Mouse (Mus musculus): ENCODE data around the gene Mief2. TPM values are rescaled to one million over a fixed set of nuclear protein-coding genes. Genes with fewer than 3 reads are reported as not detected.

Mief2 gene
- polyA plus RNA-seq, 1 experiment = 49.7 TPM

GRCm38 (mm10) chr11:60727392-60728140, 632 bp upstream of the Mief2 start:
- Histone ChIP-seq H3K4me3 (peak overlapping the region; percentile 74), H3K36me3 (ENCODE audit: control insufficient read depth, insufficient read depth) (peaks cover 7% of the 10 kb centered on the region), H3K27me3 (ENCODE audit: control insufficient read depth, insufficient read depth, insufficient read length) (no peaks in the 10 kb centered on the region), H3K79me2 (ENCODE audit: control insufficient read depth, insufficient read depth) (peaks cover 8% of the 10 kb centered on the region), H3K4me2 (ENCODE audit: low read depth) (peak overlapping the region; percentile 100), H3ac (ENCODE audit: control insufficient read depth, insufficient read length) (peak overlapping the region; percentile 61)
- TF ChIP-seq REST (IDR thresholded peaks at IDR 0.05; ENCODE audit: insufficient read depth, insufficient read length) (no peak), SRF (IDR thresholded peaks at IDR 0.05; ENCODE audit: control insufficient read depth, insufficient read length, low read depth) (no peak), E2F4 (IDR thresholded peaks at IDR 0.05; ENCODE audit: insufficient read depth) (no peak), MYOG (IDR thresholded peaks at IDR 0.05; ENCODE audit: control insufficient read depth in 1 of 3, insufficient read depth in 1 of 3, insufficient read length in 2 of 3, low read depth in 2 of 3) (no peak), MAX (IDR thresholded peaks at IDR 0.05; ENCODE audit: low read depth) (no peak), MYOD1 (IDR thresholded peaks at IDR 0.05; ENCODE audit: control insufficient read depth in 1 of 3, insufficient read length in 2 of 3, low read depth in 2 of 3) (no peak), TCF12 (IDR thresholded peaks at IDR 0.05; ENCODE audit: insufficient read depth, poor library complexity, severe bottlenecking) (no peak)

GRCm38 (mm10) chr11:60729217-60729641, 1.0 kb downstream of the Mief2 start:
- H3K79me2 ChIP-seq (ENCODE audit: control insufficient read depth, insufficient read depth) = peaks cover 8% of the 10 kb centered on the region
- H3K27me3 ChIP-seq (ENCODE audit: control insufficient read depth, insufficient read depth, insufficient read length) = no peaks in the 10 kb centered on the region
- H3ac ChIP-seq (ENCODE audit: control insufficient read depth, insufficient read length) = no peak overlapping the region
- peak overlapping the region; percentile 74 for H3K4me3 ChIP-seq
- H3K4me2 ChIP-seq (ENCODE audit: low read depth) = peak overlapping the region; percentile 100
- peaks cover 5% of the 10 kb centered on the region for H3K36me3 ChIP-seq (ENCODE audit: control insufficient read depth, insufficient read depth)
- no peak for TF ChIP-seq USF1 (IDR thresholded peaks at IDR 0.05; ENCODE audit: low read depth)
- peak in 2 of 3 experiments; percentile 74 to 82 for TF ChIP-seq MYOG (IDR thresholded peaks at IDR 0.05; ENCODE audit: control insufficient read depth in 1 of 3, insufficient read depth in 1 of 3, insufficient read length in 2 of 3, low read depth in 2 of 3)
- TF ChIP-seq MYOD1 (IDR thresholded peaks at IDR 0.05; ENCODE audit: control insufficient read depth in 1 of 3, insufficient read length in 2 of 3, low read depth in 2 of 3) = peak in 2 of 3 experiments; percentile 58 to 89

GRCm38 (mm10) chr11:60730169-60730568, 2.0 kb downstream of the Mief2 start:
- no peak overlapping the region for H3ac ChIP-seq (ENCODE audit: control insufficient read depth, insufficient read length)
- H3K27me3 ChIP-seq (ENCODE audit: control insufficient read depth, insufficient read depth, insufficient read length) = no peaks in the 10 kb centered on the region
- H3K4me2 ChIP-seq (ENCODE audit: low read depth) = peak overlapping the region; percentile 100
- peaks cover 5% of the 10 kb centered on the region for H3K36me3 ChIP-seq (ENCODE audit: control insufficient read depth, insufficient read depth)
- no peak overlapping the region for H3K4me3 ChIP-seq
- peaks cover 7% of the 10 kb centered on the region for H3K79me2 ChIP-seq (ENCODE audit: control insufficient read depth, insufficient read depth)
- TF ChIP-seq E2F4 (IDR thresholded peaks at IDR 0.05; ENCODE audit: insufficient read depth) (no peak), MAX (IDR thresholded peaks at IDR 0.05; ENCODE audit: low read depth) (no peak), USF1 (IDR thresholded peaks at IDR 0.05; ENCODE audit: low read depth) (no peak)

GRCm38 (mm10) chr11:60731251-60731650, 3.1 kb downstream of the Mief2 start:
- H3K4me3 ChIP-seq = no peak overlapping the region
- H3K27me3 ChIP-seq (ENCODE audit: control insufficient read depth, insufficient read depth, insufficient read length) = no peaks in the 10 kb centered on the region
- no peak overlapping the region for H3ac ChIP-seq (ENCODE audit: control insufficient read depth, insufficient read length)
- TF ChIP-seq REST (IDR thresholded peaks at IDR 0.05; ENCODE audit: insufficient read depth, insufficient read length) (no peak), SRF (IDR thresholded peaks at IDR 0.05; ENCODE audit: control insufficient read depth, insufficient read length, low read depth) (no peak), MAX (IDR thresholded peaks at IDR 0.05; ENCODE audit: low read depth) (no peak), E2F4 (IDR thresholded peaks at IDR 0.05; ENCODE audit: insufficient read depth) (no peak), TCF12 (IDR thresholded peaks at IDR 0.05; ENCODE audit: insufficient read depth, poor library complexity, severe bottlenecking) (no peak), MYOG (IDR thresholded peaks at IDR 0.05; ENCODE audit: control insufficient read depth in 1 of 3, insufficient read depth in 1 of 3, insufficient read length in 2 of 3, low read depth in 2 of 3) (no peak), MYOD1 (IDR thresholded peaks at IDR 0.05; ENCODE audit: control insufficient read depth in 1 of 3, insufficient read length in 2 of 3, low read depth in 2 of 3) (no peak), POLR2A (IDR thresholded peaks at IDR 0.05; ENCODE audit: insufficient read length, low read depth) (no peak), CEBPB (IDR thresholded peaks at IDR 0.05; ENCODE audit: insufficient read depth, poor library complexity, severe bottlenecking) (no peak), POLR2AphosphoS2 (IDR thresholded peaks at IDR 0.05; ENCODE audit: insufficient read length, low read depth) (no peak), TCF3 (IDR thresholded peaks at IDR 0.05; ENCODE audit: insufficient read length, low read depth) (no peak), USF1 (IDR thresholded peaks at IDR 0.05; ENCODE audit: low read depth) (no peak)
- no peak overlapping the region for H3K4me2 ChIP-seq (ENCODE audit: low read depth)
- H3K79me2 ChIP-seq (ENCODE audit: control insufficient read depth, insufficient read depth) = peaks cover under 1% of the 10 kb centered on the region
- peaks cover 5% of the 10 kb centered on the region for H3K36me3 ChIP-seq (ENCODE audit: control insufficient read depth, insufficient read depth)

GRCm38 (mm10) chr11:60734206-60734605, 6.0 kb downstream of the Mief2 start:
- H3K4me3 ChIP-seq = no peak overlapping the region
- no peaks in the 10 kb centered on the region for H3K27me3 ChIP-seq (ENCODE audit: control insufficient read depth, insufficient read depth, insufficient read length)
- peaks cover 5% of the 10 kb centered on the region for H3K36me3 ChIP-seq (ENCODE audit: control insufficient read depth, insufficient read depth)
- H3ac ChIP-seq (ENCODE audit: control insufficient read depth, insufficient read length) = no peak overlapping the region
- no peak overlapping the region for H3K4me2 ChIP-seq (ENCODE audit: low read depth)
- no peaks in the 10 kb centered on the region for H3K79me2 ChIP-seq (ENCODE audit: control insufficient read depth, insufficient read depth)
- TF ChIP-seq MYOD1 (IDR thresholded peaks at IDR 0.05; ENCODE audit: control insufficient read depth in 1 of 3, insufficient read length in 2 of 3, low read depth in 2 of 3) (peak in 1 of 3 experiments; percentile 15), MYOG (IDR thresholded peaks at IDR 0.05; ENCODE audit: control insufficient read depth in 1 of 3, insufficient read depth in 1 of 3, insufficient read length in 2 of 3, low read depth in 2 of 3) (peak in 1 of 3 experiments; percentile 69), CEBPB (IDR thresholded peaks at IDR 0.05; ENCODE audit: insufficient read depth, poor library complexity, severe bottlenecking) (no peak), POLR2AphosphoS2 (IDR thresholded peaks at IDR 0.05; ENCODE audit: insufficient read length, low read depth) (peak; percentile 8)

All from myocyte (in vitro differentiated cells).